Mouse (Mus musculus) megakaryocyte progenitor cell, adult 5-6 weeks (primary cell): ENCODE data around the gene Uhrf1bp1. TPM values are rescaled to one million over a fixed set of nuclear protein-coding genes. Genes with fewer than 3 reads are reported as not detected.

Experiments used
- ATAC-seq: replicated peaks from 2 replicates; pipeline ENCODE4 v1.8.0; 2016; ENCODE audit warnings: mild to moderate bottlenecking, moderate TSS enrichment, inconsistent platforms; ENCODE audit not compliant: poor library complexity
- total RNA-seq, 2 experiments: library from RNA; stranded (forward) in 1 of 2; stranded (reverse) in 1 of 2; fragments of 157-497, 149-512 nt in 1 of 2; fragments of 200-1000 nt in 1 of 2; gene quantifications; 2 replicates each; pipeline versions ENCODE4 v1.2.3 to v1.2.4; 2015 to 2017

Uhrf1bp1 gene
- total RNA-seq, 2 experiments from 2014 or later = 8.1 to 9.3 TPM

DNA sequence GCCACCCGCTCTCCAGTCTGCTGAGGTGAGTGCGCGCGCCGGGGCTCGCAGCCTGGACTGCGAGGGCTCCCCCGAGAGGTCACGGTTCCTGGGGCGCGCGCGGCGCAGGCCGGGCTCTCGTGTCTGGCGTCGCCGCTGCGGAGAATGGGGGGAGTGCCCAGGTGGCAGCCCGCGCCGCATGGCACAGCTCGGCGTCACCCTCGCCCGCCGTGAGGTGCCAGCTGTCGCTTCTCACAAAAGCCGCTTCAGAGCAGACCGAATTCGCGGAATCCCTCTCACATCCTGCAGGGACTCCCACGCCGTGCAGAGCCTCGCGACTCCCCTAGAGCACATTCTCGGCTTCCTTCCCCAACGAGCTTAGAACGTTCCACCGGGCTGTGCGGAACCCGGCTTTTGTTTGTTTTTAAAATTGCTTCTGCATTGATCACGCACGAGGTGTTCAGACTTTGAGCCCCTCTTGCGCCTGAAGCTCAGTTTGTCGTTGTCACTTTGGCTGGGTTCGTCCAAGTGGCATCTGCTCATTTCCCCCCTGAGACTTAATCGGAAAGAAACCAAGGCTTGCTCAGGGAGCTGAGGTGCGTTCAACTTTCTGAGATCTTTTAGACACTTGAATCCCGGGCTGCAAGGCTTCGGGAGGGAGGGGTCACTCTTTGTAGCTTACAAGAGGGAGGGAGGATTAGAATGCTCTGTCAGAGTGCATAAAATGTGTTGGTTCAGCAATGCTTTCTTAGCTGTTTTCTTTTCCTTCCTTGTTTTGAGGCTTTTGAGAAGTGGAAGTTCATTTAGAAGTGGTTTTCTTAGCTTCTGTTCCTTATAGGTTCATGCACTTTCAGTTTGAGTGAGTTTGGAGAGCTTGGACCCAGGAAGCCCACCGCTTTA, 53.6 kb downstream of the Uhrf1bp1 start, which contains the start of gene Taf11:
Gene Taf11 (minus strand): TSS at position 223 of the 879 bp plus-strand sequence.
- ATAC-seq = peak; percentile 18

DNA sequence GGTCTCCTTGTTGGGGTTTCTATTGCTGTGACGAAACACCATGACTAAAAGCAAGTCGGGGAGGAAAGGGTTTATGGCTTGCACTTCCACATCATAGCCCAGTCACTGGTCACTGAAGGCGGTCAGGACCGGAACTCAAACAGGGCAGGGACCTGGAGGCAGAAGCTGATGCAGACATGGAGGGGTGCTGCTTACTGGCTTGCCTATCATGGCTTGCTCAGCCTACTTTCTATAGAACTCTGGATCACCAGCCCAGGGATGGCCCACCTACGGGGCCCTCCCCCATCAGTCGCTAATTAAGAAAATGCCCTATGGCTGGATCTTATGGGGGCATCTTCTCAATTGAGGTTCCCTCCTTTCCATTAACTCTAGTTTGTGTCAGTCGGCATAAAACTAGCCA, 55.1 kb downstream of the Uhrf1bp1 start:
- no peak for ATAC-seq

DNA sequence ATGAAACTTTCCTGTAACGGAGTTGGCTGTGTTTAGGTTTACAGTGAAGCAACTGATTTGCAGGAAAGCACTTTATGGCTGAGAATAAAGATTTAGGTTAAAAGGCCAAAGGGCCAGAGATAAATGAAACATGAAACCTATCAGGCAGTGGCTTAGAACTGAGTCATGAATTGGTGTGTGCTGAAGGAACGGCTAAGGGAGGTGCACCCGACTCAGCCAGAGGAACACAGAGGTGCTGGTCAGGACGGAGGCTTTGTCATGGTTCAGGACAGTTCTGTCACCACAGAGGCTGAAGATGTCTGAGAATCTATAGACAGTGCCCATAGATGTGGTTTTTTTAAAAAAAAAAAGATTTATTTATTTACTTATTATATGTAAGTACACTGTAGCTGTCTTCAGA, 58.5 kb downstream of the Uhrf1bp1 start:
- ATAC-seq = no peak

DNA sequence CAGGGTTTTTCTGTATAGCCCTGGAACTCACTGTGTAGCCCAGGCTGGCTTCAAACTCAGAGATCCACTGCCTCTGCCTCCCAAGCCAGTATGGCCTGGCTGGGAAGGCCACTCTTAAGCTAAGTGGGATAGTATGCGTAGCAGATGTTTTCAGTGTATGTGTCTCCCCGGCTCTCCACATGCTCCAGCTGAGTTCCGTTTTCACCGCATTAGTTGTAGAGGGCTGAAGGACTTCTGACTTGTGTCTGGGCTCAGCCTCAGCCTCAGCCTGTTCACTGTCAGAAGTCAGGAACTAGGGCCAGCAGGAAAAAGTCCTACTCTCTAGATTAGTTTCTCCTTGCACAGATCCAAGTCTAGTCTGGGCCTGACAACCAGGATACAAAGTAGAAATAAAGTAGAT, 60.1 kb downstream of the Uhrf1bp1 start:
- no peak for ATAC-seq

DNA sequence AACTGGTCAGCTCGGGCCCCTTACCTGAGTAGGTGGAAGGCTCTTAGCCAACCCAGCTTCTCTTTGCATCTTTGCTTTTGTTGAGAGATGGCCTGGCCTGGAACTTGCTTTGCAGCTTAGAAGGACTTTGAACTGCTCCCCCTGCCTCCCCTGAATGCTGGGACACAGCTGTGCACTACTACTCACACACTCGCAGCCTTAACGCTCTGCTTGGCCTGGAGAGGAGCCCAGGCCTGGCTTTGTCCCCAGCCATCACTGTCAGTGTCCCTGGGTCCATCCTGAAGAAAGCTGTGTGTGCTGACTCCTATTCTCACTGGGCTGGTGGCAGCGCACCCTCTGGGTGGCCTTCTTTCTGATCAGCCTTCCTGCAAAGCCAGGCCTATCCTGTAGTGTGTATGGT, 64.4 kb downstream of the Uhrf1bp1 start:
- no peak for ATAC-seq

DNA sequence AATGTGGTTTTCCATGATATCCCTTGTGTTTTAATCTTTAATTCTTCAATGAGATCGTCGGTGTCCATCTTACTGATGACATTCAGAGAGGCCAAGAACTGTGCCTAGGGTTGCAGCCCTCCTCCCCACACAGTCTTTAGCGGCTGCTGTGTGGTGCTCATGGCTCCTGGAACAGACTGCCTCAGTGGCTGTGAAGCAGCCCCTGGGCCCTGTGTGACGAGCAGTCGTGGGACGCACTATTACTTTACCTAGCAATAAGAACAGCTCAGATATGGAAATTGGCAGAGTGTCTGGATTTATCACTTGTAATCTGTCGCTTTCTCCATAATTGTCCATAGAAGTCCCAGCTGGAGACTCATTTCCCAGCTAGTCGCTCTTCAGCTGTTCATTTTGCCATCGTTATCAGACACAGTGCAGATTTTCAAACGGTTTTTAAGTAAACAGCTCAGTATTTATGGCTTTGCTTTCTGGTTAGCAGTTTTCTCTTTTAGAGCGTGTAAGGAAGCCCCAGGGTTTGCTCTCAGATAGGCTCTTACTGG, 66.0 kb downstream of the Uhrf1bp1 start:
- no peak for ATAC-seq

DNA sequence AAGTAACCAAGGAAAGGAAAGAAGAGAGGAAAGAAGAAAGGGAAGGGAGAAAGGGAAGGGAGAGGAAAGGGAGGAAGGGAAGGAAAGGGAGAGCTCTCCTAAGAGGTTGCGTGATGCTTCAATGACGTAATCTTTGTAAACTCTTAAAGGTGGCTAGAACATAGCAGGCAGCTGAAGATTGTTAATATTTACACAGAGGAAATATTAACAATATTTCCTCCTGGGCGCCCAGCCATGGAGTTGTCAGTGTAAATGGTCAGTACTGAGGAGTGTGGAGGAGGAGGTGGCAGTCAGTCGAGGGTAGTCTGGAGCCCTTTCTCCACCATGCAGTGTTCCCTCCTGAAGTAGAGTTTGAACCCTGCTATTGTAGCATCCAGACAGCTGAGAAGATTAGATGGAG, 68.8 kb downstream of the Uhrf1bp1 start:
- no peak for ATAC-seq

DNA sequence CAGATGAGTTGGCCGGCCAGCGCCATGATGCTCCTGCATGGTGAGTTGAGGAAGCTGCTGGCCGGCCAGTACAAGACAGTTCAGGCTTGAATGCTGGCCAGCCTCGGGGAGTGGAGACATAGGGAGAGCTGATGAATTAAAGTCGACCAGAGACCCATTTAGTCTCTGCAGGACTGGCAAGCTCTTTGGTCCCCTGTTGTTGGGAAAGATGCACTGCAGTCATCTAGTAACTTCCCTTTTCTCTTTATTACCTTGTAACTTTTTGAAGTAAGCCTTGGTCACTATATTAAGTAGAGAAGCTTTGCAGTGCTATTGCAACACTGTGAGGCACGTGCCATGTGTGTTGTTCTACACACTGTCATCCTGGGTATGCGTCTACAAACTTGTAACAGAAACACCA, 69.3 kb downstream of the Uhrf1bp1 start:
- ATAC-seq = peak; percentile 89

DNA sequence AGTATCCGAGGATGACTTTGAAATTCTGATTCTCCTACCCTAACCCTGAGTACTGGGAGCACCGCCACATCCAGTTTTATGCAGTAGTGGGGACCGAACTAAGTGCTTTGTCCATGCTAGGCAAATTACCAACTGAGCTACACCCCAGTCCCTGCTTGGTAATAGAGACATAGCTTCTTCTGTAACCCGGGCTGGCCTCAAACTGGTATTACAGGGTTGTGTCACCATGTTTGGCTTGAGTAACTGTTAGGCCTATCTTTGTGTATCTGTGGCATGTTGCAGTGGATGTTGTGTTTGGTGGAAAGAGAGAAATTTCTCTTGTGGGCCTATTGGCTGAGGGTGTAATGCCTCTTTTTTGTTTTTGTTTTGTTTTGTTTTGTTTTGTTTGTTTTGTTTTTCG, 74.0 kb downstream of the Uhrf1bp1 start:
- ATAC-seq = no peak

DNA sequence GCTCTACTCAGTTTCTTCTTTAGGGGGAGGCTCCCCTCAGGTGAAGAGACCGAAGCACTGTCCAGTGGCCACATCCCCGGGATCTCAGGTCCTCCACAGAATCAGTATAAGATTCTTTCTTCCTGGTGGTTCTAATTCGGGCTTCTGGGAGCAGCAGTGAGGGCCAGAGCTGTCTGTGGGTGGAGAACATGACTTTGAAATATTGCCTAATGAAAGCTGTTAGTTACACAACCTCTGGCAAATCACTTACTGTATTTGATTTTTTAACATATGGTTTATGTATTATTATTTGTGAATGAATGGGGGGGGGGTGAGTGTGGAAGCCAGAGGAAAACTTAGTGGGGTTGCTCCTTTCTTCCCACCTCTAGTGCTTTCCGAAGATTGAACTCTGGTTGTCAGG, 75.6 kb downstream of the Uhrf1bp1 start:
- no peak for ATAC-seq

DNA sequence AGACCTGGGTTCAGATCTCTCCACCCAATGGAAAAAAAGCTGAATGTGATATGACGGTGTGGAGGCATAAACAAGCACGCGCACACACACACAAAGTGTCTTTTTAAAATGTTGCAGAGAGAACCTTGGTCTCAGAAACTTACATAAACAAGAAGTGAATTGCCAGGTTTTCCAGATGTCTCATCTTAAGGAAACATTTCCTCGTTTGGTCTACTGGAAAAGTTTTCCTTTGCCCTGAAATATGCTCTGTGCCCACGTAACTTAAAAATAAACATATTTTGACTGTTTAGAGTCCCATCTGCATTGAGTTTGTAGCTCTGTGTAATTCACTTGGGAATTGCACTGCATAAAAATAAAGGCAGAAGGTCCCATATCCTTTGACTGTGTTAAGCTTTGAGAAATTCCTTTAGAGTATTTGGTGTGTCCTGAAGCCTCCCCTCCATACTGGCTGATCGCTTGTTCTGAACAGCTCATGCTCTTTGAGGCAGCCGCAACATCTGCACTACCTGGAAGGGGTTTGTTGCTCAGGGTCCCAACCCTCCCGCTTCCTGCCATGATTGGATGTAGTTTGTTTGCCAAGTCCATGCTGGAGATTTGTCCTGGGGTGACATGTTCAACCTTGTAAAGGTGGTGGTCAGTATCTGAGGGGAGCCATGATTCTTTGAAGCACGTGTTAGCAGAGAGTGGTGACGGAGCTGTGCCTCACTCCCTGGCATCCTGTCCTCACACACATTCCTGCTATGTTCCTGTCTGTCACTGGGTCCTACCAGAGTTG, 78.1 kb downstream of the Uhrf1bp1 start:
- ATAC-seq = no peak

DNA sequence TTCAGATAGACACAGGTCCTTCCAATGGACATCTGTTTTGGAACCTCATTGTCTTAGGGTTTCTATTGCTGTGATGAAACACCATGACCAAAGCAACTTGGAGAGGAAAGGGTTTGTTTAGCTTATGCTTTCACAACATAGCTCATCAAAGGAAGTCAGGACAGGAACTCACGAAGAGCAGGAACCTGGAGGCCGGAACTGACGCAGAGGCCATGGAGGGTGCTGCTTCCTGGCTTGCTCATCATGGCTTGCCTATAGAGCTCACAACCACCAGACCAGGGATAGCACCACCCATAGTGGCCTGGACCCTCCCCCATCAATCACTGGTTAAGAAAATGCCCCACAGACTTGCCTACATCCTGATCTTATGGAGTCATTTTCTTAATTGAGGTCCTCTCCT, 78.8 kb downstream of the Uhrf1bp1 start:
- ATAC-seq = peak; percentile 80

DNA sequence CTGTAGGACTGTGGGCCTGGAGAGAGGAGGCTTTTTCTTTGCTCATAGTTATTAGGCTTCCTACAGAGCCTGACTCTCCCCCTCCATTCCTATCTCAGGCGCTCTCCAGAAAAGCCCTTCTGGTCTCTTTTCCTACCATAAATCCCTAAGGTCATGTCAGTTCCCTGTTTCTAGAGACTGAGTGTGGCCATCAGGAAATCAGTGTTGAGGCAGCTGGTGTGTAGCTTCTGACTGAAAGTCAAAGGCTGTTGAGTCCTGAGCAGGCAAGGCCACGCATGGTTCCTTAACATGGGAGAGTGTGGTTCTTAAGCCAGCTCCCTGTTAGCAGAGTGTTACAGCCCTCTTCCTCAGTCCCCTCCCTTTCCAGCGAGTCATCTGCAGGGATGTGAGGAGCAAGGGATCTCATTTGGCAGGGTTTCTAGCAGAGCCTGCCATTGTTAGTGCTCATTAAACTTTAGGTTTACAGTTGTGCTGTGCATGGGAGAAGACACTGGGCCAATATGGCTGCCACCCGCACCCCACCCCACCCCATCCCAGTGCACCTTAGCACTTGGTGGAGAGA, 80.9 kb downstream of the Uhrf1bp1 start:
- no peak for ATAC-seq

DNA sequence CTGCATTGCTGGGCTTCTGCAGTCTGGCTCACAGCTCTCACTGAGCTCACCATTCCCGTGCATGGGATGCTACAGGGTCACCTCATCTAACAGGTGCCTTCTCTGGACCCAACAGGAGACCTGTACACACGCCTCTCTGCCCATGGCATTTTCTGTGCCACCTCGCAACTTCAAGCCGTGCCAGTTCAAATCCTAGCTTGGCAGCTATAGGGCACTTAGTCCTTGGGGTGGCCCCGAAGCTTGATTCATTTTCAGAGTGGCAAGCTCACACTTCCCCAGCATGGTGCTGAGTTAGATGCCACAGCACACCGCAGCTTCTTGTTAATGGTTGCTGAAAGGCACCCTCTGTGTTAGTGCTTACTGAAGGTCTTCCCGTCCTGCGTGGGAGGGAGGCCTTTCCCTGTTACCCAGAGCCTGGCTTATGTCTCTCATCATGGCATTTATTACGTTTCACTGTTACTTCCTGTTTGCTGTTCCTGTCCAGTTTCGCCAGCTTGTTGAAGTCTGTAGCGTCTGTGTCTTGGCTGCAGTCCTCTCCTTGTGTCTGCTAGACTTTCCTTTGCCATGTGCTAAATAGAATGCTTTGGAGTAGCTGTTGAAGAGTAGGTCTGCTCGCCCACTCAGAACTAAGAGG, 82.0 kb downstream of the Uhrf1bp1 start:
- no peak for ATAC-seq

DNA sequence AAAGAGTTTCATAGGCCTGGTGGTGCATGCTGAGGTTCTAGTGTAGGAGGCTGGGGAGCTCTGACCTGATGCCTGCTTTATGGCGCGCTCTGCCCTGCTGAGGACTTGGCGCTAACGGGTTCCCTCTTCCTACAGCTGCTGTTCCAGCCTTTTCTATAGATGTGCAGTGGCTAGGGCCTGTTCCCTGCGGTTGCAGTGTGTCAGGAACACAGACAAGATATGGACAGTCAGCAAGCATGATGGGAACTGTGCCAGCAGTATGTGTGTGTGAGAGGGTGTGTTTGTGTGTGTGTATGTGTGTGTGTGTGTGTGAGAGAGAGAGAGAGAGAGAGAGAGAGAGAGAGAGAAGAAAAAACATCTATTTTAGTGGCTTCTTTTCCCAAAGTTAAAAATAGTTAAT, 82.8 kb downstream of the Uhrf1bp1 start:
- ATAC-seq = no peak

DNA sequence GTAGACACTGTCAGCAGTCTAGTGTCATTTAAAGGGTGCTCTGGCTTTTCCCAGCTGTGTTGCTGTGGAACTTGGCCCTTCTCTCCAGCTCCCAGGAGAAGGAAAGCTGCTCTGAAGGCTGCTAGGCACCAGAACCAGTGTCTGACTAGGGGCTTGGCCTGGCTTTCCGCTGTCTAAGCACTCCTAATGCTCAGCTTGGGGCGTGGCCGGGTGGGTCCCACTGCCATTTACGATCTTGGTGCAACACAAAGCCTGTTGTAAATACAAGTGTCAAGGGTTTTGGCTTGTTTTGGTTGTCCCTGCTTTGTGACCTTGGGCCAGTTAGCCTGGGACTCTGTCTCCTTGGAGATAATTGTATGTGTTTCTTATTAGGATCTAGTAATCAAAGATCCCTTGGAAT, 84.1 kb downstream of the Uhrf1bp1 start:
- ATAC-seq = no peak

DNA sequence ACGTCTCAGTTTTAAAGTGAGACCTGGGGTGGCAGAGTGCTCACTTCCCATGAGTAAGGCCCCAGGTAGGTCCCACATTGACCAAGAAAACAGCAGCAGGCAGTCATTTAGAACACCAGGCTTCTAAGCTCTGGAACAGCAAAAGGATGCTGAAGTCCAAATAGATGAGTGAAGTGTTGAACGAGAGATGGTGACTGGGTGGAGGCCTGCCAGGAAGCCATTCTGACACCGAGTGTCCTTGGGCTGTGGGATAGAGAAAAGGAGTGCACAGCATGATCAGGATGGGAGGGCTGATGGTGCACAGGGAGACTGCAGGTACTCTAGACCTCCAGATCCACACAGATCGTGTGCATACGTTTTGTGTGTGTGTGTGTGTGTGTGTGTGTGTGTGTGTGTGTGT, 84.9 kb downstream of the Uhrf1bp1 start:
- no peak for ATAC-seq

DNA sequence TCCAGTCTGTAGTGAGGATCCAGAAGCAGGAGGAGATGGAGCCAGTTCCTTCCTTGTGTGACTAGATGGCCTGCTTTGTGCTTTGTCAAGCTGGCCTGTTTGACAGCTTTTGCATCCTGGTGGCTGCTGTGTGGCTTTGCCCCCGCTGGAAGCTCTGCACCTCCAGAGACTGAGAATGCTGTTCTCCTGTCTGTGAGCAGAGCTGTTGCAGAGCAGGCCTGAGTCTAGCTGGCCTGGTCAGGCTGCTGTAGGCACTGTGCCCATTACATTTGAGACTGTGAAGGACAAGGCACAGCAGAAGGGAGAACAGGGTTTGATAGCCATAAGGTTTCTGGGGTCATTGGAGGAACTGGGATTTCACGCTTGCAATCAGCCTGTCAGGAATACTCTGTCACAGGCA, 85.5 kb downstream of the Uhrf1bp1 start:
- ATAC-seq = no peak

DNA sequence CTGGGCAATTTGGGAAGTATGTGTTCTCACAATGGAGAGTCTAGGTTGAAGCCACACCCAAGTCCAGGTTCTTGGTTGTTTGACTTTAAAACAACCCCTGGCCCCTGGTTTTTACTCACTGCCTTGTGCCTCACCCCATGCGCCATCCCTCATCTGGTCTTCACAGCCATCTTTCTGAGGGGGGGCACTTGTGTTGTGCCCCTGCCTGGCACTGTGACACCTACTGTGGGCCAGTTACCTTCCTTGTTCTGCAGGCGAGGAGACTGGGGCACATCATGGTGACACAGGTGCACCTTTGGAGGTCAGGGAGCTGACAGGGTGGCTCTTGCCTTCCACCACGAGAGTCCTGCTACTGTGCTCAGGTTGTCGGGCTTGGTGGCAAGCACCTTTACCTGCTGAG, 85.9 kb downstream of the Uhrf1bp1 start:
- no peak for ATAC-seq

DNA sequence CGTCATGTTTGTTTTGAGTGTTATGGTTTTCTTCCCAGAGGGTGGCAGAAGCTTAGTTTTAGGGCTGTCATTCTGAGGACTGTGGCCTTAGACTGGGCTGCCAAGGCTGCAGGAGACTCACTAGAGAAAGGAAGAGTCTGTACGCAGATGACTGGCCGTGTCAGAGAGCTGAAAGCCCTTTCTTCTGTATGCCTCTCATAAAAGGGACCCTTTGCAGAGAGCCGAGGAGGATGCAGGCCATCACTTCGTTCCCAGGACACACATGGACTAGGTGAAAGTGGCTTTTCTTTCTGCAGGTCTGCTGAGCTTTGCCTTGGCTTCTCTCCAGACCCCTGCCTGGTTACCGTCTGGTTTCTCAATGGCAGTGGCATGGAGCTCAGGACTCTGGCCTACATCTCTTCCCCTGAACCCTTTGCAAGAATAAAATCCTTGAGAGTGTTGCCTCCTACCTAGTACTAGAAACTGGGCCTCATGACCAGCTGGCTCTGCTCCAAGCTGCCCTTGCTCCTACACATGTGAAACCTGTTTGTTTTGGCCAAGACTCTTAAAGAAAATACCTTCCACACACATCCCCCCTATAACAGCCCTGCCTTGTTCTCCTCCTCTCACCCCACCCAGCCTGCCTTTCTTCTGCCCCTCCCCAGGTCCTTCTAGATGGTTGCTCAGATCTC, 89.4 kb downstream of the Uhrf1bp1 start:
- no peak for ATAC-seq

DNA sequence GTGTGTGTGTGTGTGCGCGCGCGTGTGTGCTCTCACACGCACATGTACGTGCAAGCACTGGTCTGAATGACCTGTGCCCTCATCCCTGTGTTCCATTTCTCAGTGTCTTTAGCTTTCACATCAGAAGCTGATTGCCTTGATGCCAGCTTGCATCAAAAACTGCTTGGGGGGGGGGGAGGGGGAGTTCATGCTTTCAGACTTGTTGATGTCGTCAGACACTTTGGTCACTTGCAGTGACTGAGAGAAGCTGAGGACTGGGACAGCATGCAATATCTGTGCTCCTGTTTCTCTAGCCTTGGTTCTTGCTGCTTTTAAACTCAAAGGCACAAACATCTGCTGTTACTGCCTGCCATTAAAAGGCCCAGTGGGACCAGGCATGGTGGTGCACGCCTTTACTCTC, 90.1 kb downstream of the Uhrf1bp1 start:
- no peak for ATAC-seq
